Mouse (Mus musculus): ENCODE results near the gene Map4k5.

Map4k5 gene

GRCm38 (mm10) chr12:69838376-69838775 is 54.6 kb downstream of the Map4k5 start:
- DNase-seq = no peak

DNA sequence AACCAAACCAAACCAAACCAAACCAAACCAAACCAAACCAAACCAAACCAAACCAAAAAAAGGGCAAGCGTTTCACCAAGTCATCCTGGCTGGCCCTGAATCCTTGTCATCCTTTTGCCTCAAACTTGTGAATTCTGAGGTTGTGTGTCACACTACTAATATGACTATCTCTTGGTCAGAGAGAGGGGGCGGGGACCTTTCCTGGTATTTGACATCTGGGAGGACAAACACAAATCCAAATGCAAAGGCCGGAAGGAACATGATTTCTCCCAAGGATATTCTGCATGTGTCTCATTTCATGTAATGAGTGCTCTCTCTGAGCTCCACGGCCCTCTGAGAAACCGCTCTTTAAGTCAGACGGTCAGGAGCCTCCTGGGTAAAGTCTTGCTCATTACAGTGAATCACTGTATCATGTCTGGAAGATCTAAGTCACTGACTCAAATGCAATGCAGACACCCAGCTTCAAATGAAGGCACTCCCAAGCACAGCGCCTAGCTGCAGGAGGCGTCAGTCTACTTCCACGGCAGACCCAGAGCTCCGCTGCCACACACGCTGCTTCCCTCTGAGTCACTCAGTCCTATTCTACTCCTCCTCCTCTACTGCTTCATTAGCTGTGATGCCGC is 58.9 kb downstream of the Map4k5 start:
- DNase-seq = no peak

DNA sequence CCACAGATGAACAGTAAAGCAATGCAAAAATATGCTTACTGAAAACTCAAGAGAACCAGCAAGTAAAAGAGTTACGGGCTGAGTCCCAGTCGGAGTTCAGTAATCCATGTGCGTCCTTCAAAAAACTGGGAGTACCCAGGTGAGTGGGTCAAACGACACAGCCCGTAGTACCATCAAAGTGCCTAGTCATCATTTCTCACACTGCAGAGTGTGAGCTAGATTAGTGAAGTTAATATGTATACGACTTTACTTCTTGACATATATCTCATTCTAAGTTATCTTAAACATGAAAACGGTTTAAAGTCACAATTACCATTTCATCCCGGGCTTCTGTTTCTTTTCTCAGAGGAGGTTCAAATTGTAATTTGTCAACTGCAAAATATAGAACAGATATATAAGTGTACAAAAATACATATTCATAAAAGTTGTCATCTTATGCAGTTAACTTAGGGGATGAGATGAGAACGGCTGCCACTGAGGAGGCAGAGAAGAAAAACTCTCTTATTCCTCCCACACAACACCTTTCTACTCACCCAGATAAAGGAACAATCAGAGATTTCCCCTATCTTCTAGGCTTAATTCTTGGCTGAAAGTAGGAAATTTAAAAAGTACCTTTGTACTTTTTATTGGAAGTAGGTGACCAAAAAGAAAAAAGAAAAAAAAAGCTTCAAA is 61.6 kb downstream of the Map4k5 start:
- DNase-seq = no peak

- DNase-seq = no peak
Observed at GRCm38 (mm10) chr12:69828214-69828613, 64.8 kb downstream of the Map4k5 start.

GRCm38 (mm10) chr12:69824881-69825597 is 68.0 kb downstream of the Map4k5 start:
- DNase-seq = no peak

- no peak for DNase-seq
Observed at GRCm38 (mm10) chr12:69814272-69814671, 78.7 kb downstream of the Map4k5 start.

GRCm38 (mm10) chr12:69813596-69813995 is 79.4 kb downstream of the Map4k5 start:
- DNase-seq = no peak

DNA sequence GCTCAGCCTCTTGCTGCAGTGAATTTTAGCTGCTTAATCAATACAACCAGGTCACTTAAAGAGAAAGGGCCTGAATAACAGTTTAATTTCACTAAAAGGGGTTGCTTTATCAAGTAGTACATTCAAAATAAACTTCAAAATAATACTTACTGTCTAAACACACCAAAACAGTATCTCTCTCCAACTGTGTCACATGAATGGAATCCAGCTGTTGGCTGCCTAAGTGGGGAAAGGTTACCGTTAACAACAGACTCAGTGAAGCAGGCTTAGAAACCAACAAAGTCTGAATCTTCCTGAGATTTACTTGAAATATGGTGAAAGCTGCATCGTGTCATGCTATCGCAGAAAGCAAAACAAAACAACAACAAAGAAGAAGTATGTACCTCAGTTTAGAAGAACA is 80.0 kb downstream of the Map4k5 start:
- DNase-seq = no peak

- DNase-seq = no peak
Observed at GRCm38 (mm10) chr12:69811976-69812375, 81.0 kb downstream of the Map4k5 start.

- no peak for DNase-seq
Observed at GRCm38 (mm10) chr12:69809439-69809838, 83.6 kb downstream of the Map4k5 start.

GRCm38 (mm10) chr12:69807399-69807985 is 85.5 kb downstream of the Map4k5 start:
- DNase-seq = no peak

DNA sequence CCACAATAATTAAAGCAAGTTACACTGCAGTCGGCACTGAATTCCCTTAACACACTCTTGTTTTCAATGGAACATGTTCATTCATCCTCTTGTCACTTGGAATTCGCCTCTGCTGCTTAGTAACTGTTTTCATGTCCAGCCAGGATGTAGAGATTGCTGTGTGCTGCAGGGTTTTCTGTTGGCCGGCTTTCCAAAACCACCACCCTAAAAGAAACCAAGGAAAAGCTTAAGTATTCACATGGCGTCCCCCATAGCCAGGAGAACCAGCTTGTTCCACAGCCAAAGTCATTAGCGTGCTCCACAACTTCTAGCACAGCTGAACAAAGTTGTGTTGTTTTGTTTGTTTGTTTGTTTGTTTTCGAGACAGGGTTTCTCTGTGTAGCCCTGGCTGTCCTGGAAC is 87.9 kb downstream of the Map4k5 start:
- DNase-seq = no peak

- no peak for DNase-seq
Observed at GRCm38 (mm10) chr12:69804393-69805070, 88.5 kb downstream of the Map4k5 start.

DNA sequence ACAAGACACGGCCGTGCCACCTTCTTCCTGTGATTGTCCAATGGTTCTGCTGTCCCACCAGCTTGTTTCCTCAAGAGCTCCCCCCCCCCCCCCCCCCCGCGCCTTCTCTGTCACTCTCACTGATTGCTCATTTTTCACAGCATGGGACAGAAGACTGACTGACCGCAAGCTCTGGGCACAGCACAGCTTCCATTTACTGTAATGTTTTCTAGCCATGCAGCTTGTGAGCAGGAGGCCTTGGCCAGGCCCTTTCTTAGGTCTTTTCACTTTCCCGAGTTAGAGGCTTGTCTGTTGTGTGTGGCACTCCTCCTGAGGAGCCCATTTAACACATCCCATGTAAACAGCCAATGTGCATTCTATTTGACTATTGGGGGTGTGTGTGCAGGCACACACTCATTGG is 89.8 kb downstream of the Map4k5 start:
- DNase-seq = no peak

DNA sequence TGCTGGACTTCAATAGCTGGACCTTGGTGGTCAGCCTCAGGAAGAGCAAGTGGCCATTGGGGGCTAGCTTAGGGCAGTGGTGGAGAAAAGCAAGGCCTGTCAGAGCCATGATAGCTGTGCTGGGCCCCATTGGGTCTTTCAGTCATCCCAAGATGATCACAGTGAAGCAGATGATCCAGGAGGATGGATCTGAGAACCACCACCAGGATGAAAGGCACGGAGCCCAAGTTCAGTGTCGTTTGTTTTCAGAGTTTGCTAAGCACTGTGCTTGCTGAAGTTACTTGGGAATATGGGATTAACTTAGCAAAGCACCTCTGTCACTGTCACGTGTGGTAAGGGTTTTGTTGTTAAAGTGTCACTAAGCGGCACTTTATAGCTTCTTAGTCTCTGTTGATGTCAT is 92.4 kb downstream of the Map4k5 start:
- DNase-seq = no peak

DNA sequence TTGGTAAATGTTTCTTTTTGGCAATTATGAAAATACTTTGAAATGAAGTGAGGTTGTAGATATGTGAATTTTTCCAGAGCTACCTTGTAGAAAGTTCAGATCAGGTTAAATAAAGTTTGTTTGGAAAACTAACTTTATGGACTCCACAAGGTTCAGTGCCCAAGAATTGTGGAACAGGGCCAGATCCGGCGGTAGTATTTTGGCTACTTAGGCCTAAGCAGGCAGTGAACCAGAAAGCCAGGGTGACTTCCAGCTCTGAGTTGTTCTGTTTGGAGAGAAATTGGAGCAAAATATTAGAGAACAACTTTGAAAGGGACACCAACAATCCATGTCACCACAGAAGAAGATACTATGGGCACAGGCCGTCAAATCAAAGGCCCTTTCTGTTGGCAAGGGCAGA is 96.7 kb downstream of the Map4k5 start:
- no peak for DNase-seq

DNA sequence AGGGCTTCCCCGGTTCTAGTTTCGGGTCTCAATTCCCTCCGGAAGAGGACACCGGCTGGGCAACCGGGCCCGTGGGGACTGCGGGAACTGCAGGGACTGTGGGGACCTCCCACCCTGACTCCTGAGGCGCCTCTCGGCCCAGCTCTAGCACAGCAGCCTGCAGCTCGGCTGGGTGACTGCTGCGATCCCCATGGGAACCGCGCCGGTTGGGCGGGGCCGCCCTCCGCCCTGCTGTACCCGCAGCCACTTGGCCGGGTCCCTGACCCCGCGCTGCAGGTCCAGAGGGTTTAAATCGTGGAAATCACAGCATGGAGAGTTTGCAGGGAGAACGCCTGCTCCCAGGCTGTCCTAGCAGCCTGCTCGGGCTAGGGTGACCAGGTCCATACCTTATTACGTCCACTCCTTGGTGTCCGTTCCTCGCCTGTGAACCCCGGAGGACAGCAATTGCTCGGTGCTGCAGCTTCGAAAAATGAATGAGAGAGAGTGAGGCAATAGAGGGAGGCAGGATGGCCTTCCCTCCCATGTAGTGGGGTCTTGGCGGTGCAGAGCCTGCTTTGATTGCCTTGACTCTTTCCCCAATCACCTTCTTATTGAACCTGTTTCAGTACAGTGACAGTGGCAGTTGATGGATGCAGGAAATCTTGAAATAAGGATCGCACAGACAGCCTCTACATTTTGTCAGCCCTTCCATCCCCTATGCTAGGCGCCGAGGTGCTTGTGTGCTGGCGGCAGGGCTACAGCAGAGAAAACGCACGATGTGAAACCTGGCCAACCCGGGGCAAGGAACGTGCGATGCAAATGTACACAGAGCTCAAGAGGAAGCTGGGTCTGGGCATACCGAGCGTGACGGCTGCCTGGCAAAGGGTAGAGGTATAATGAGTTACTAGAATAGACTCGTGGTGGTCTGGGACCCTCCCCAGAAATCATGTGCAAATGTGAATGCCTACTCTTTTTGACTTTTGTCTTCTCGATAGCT is 102.2 kb downstream of the Map4k5 start, which contains the start of gene Cdkl1:
Cdkl1 (minus strand) TSS at position 738 of the 976 bp plus-strand sequence.
- DNase-seq = peak; percentile 88

GRCm38 (mm10) chr12:69789766-69790529 is 103.1 kb downstream of the Map4k5 start:
- DNase-seq = peak; percentile 40

- no peak for DNase-seq
Observed at GRCm38 (mm10) chr12:69788380-69788779, 104.6 kb downstream of the Map4k5 start.

DNA sequence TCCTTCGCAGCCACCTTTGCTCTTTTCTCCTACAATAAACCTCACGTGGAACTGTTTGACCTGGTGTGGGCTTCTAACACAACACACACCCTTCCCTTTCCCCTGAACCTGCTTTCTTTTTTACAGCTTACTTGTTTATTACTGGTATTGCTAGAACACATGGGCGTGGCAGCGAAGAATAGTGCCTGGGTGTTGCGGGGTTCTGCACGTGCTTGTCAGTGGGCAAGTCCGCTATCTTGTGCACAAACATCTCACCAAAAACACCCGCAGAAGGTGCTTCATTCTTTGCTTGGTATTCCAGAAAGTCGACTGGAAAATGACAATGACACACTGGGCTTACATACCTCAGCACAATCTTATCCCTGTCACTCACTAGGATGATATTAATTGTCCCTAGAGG is 107.5 kb downstream of the Map4k5 start:
- peak; percentile 61 for DNase-seq
